Mouse (Mus musculus) lung, postnatal 10 days (tissue): Measurements from ENCODE around the gene Dpt.
"Not testable (repeated sequence)": the region's sequence is repeated elsewhere in the genome, so short reads cannot be mapped to it uniquely, and the experiment has no call there.

Experiments used
- DNase-seq: peaks from one replicate; pipeline ENCODE4 v3.0.0; 2021

The Dpt gene

GRCm38 (mm10) chr1:164796471-164796870 lies at the start of gene Dpt:
Dpt (plus strand) TSS chr1:164796644.
- peak; percentile 74 for DNase-seq

- DNase-seq, result no peak
Measured at GRCm38 (mm10) chr1:164753736-164754135, 42.7 kb upstream of the Dpt start.

DNA sequence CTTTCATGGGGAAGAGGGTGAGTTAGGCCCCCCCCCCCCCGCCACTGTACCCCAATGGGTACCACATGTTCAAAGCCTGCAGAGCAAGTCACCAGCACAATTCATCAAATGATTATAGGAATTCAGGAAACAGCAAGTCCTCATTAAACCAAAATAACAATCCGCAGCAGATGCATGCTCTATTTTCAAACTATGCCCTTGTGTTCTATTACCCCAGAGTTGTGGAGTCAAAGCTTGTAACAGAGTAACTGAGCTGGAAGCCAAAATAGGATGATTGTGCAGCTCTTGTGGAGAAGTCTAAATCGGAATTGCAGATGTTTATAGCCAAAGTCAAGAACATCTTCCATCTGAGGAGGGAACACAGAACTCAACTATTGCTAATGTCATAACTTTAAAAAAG lies 40.8 kb upstream of the Dpt start:
- DNase-seq, result no peak

- DNase-seq, result no peak
Measured at GRCm38 (mm10) chr1:164756951-164757350, 39.5 kb upstream of the Dpt start.

DNA sequence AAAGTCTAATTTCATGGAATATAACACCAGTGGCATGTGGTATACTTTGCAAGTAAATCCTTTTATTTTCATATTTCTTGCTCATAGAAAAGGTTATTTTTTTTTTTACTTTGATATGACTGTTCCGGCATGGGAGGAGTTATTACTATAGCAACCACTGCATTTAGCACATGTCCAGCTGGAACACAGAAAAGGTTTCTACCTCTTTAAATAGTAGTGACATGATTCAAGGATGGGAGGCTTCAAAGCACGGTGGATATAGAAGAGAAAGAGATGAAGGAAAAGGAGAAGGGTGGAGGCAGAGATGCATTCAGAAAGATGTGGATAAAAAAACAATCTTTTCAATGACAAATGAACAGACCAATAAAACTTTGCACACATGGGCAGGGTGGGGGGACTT lies 38.0 kb upstream of the Dpt start:
- no peak for DNase-seq

- peak; percentile 48 for DNase-seq
Measured at GRCm38 (mm10) chr1:164762276-164762675, 34.2 kb upstream of the Dpt start.

GRCm38 (mm10) chr1:164766646-164767045 lies 29.8 kb upstream of the Dpt start:
- no peak for DNase-seq

DNA sequence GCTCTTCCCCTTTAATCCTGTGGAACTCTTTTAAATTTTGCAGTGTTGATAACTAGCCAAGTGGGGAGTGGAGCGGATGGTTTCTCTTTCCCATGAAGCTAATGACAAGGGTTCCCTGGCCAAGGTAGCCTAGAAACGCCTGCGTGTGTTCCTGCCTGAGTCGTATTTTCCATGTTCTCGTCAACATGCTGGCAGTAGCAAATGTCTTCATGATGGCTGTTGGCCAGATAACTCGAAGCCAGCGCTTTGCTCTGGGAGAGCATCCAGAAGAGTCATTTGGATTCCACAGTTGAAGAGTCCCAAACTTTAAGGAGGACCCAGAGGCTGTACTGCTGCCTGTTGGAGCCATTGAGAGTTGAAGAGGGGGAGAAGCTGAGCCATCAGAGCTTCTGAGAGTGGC lies 25.8 kb upstream of the Dpt start:
- peak; percentile 90 for DNase-seq

DNA sequence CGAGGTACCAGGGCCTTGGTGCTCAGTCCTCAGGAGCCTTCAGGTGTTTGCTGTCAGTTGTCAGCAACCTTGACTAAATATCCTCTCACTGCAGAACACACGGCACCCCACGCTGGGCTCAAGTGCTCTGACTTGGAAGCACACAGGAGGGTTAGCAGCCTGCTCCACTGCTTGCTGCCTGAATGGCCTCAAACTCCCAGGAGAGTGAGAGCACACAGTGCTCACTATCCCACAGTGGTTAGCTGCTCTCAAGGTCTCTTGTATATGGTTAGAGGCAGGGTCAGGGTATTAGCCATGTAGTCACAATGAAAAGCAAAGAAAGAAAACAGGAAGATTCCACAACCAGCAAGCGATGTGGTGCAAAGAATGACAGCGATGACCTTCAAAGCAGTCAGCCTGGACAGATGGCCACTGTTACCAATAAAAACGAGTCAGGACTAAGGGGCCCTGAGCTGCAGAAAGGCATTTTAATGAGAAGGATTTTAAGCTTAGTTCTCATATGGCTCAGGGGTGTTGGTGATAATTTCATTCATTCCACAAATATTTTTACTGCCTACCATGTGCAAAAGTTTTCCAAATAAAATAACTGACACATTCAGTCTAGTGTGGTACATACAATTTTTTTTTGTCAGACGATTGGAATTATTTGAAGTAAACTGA lies 15.5 kb upstream of the Dpt start:
- DNase-seq, result no peak

DNA sequence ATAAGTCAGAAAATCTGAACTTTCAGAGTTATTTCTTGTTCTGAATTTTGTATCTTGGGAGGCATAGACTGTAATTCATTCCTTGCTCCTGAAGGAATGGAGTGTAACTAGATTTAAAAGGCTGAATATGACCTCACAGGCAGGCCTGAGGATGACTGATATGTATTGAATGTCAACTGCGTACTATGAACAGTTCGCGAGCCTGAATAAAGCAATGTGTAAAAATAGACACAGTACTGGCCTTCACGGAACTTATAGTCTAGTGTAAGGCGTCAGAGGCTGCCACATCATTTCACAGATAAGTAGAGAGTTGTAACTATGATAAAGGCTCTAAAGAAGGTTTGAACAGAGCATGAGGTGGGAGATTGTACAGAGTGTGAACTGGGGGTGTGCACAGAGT lies 10.3 kb upstream of the Dpt start:
- DNase-seq, result no peak

DNA sequence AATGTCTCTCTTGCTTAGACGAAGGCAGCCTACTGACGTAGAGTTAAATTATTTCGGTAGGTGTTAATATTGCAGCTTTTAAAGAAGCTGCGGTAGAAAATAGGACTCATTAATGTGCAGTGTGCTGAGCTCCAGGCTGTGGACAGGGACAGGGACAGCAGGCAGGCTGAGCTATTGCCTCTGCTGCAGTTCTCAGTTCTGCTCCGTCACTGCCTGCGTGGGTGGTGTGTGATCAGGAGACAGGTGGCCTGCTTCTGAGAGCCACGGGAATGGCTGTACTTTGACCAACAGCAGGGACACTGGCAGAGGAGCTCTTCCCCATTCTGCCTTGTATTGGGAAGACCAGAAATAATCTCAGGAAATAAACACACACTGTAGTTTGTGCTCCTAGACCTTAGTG lies 8.7 kb upstream of the Dpt start:
- no peak for DNase-seq

DNA sequence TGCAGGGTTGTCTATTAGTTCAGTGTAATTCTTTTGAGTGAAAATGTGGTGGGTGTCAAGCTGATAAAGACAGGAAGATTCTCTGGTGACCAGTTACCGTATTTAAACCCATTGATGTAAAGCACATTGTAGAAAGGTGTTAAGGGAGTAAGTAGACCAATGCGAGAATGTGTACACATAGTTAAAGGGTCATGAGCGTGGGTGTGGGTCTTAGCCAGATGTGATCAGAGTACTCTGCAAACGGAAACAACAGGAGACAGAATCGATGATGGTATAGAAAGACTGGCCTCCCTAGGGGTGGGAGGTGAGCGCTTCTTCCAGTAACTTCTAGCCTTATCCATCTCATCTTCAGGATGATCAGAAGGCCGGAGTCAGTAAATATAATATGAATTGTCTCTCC lies 8.2 kb upstream of the Dpt start:
- no peak for DNase-seq

DNA sequence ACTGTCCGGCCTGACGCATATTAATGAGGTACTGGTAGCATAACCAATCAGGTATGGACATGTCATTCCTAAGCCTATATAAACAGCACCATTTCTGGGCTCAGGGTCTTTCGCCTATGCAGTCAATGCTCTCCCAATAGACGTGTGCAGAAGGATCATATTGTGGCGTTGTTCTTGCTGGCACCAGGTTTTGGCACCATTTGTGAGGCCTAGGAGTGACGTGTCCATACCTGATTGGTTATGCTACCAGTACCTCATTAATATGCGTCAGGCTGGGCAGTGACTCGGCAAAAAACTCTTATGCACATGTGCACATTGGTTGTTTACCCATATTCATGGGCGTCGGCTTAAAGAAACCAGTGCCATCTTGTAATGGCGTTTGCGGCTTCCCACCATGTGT lies 6.1 kb upstream of the Dpt start:
- not testable (repeated sequence) for DNase-seq

DNA sequence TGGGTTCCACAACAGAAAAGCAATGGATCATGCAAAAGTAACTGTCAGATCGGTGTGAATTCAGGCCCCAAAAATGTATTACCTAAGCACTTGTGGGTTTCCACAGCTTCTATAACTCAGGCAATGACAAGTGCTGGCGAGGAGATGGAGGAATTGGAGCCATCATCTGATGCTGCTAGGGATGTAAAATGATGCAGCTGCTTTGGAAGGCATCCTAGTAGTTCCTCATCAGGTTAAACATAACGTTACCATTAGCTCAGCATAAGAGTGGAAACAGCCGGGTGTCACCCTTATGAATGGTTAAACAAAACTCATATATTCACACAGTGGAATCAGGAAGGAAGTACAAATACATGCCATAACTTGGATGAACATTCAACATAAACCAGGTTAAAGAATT lies 3.4 kb upstream of the Dpt start:
- DNase-seq, result no peak

DNA sequence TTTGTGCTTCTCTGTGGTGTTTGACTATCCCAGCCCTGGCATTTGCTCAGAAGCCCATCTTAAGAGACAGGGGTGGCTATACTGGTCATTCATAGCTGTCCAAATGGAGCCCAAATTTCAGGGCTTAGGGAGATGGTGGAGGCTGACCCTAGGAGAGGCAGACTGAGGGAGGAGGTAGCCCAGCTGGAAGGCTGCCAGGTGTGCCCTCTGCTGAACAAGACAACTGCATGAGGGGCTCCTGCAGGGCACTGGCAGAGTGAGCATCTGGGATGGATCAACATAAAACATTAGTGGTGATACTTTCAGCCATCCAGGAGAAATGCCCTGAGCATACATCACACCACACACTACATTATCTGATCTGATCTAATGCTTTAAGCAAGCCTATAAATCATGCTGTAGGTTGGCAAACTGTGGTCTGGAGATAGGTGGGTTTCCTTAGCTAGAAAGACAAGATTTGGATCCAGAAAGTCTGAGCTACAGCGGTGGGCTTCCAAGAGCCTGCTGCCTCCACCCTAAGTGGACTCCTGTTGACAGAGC lies 1.4 kb downstream of the Dpt start:
- DNase-seq, result peak; percentile 32

- peak; percentile 62 for DNase-seq
Measured at GRCm38 (mm10) chr1:164798471-164798922, 2.1 kb downstream of the Dpt start.

- no peak for DNase-seq
Measured at GRCm38 (mm10) chr1:164799161-164799560, 2.7 kb downstream of the Dpt start.

DNA sequence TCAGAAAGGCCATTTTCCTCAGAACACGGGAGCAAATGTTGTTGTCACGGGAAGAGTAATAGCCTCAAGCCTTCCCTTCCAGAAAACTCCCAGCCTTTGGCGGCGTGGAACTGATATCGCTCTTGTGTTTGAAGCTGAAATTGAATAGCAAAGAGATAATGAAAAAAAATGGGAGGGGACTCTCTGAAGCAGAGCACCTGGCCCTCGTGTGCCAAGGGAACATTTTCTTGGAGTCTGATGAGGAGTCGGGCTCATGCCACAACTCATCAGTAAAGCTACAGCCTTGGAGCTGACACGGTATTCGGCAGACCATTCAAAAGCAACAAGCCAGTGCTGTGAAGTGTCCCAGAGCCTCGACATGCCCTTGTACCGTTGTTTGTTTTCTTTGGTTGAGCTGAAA lies 7.8 kb downstream of the Dpt start:
- DNase-seq, result no peak

- DNase-seq, result no peak
Measured at GRCm38 (mm10) chr1:164804751-164805435, 8.4 kb downstream of the Dpt start.

- DNase-seq, result peak; percentile 64
Measured at GRCm38 (mm10) chr1:164809371-164809770, 12.9 kb downstream of the Dpt start.

- DNase-seq, result no peak
Measured at GRCm38 (mm10) chr1:164811296-164811695, 14.9 kb downstream of the Dpt start.

DNA sequence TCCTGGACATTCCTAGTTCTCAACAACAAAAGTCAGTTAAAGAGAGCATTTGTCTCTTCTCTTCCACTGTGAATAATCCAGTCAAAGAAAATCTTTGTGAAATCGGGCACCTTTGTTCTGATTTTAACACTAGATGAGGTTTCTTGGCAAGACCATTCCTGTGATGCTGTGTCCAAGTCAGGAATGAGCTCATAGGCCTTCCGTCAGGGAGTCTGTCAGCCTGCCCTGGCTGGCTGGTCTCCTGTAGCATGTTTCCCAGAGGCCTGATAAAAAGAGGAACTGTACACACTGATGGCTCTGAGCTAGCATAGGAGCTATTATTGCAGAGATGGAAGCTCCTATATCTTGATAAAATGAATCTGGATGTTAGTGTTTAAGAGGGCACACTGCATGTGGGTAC lies 17.8 kb downstream of the Dpt start:
- DNase-seq, result no peak

DNA sequence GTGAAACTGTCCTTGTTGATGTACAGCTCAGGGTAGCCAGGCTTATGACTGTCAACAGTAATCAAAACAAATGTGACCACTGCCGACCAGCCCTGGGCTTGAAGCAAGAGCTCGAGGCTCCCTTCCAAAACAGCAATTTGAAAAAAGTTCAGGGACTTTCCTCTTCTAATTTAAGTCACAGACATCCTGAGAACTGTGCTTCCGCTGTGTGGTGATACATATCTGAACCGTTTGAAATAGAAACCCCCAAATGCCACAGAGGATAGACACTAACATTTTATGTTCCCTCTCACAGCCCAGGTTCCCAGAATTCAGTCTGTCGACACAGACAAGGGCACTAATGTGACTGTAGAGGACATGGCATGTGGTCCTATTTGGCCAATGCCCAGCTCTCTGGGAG lies 18.9 kb downstream of the Dpt start:
- no peak for DNase-seq

DNA sequence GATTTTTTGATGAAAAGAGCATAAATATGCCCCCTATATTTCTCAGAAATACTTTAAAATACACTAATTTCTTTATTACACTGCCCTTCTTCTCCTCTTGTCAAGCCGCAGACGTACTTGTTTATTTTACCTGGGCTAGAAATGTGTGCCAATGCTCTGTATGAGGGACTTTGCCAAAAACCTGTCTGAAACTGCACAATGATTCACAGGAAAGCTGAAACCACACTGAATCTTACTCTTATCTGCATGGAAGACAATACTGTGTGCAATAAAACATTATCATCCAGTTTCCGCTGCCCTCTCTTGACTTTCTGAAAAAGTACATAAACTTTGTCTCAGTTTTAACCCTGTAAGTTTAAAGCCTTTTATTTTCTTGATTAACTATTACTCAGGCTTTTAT lies 20.9 kb downstream of the Dpt start:
- DNase-seq, result no peak

GRCm38 (mm10) chr1:164821307-164821706 lies 24.9 kb downstream of the Dpt start:
- DNase-seq, result no peak
